Mouse (Mus musculus): ENCODE data around the gene Lbx2. TPM values are rescaled to one million over a fixed set of nuclear protein-coding genes. Genes with fewer than 3 reads are reported as not detected.

Lbx2 gene
- polyA plus RNA-seq, 1 experiment from 2014 or later: 0.59 TPM

- Histone ChIP-seq H3K4me1 (peaks cover 19% of the 10 kb centered on the region), H3K9me3 (no peaks in the 10 kb centered on the region), H3K27me3 (replicated peaks) (no peaks in the 10 kb centered on the region), H3K27ac (peak overlapping the region; percentile 85), H3K4me2 (peak overlapping the region; percentile 99), H3K4me3 (replicated peaks) (peak overlapping the region; percentile 73), H3K9ac (peak overlapping the region; percentile 70), H3K36me3 (no peaks in the 10 kb centered on the region)
- ATAC-seq (ENCODE audit: insufficient read depth, low FRiP score, low read depth): peak; percentile 70; the same call in 1 of the 2 replicates
- under 1% methylated on average over 74 of the region's 74 CpGs for WGBS
These were observed 15.8 kb downstream of the Lbx2 start for GRCm38 (mm10) chr6:83101688-83102556.

- Histone ChIP-seq H3K9ac (no peak overlapping the region), H3K36me3 (no peaks in the 10 kb centered on the region), H3K27ac (no peak overlapping the region), H3K27me3 (replicated peaks) (no peaks in the 10 kb centered on the region), H3K9me3 (no peaks in the 10 kb centered on the region), H3K4me2 (peak overlapping the region; percentile 99), H3K4me3 (replicated peaks) (peak overlapping the region; percentile 73; the same call in 1 of the 2 replicates), H3K4me1 (peaks cover 27% of the 10 kb centered on the region)
- ATAC-seq (ENCODE audit: insufficient read depth, low FRiP score, low read depth): no peak
- 49% methylated on average over 11 of the region's 11 CpGs for WGBS
These were observed 17.0 kb downstream of the Lbx2 start for GRCm38 (mm10) chr6:83103130-83103650.

DNA sequence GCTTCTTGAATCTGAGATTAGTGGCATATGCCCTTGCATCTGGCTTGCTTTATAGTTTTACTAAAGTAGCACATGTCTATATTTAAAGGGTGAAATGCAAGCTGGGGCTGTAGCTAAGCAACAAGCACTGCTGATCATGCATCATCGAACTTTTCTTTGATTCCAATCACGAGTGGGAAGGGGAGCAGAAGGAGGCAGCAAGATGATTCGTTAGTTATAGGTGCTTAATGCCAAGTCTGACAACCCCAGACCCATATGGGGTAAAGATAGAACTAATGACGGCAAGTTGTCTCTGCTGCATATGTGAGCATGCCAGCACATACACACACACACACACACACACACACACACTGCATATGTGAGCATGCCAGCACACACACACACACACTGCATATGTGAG lies 18.0 kb downstream of the Lbx2 start:
- ATAC-seq (ENCODE audit: insufficient read depth, low FRiP score, low read depth): no peak
- WGBS: 84% methylated on average over 4 of the region's 4 CpGs

GRCm38 (mm10) chr6:83107566-83108400 lies 21.6 kb downstream of the Lbx2 start:
- peaks cover 25% of the 10 kb centered on the region for H3K4me1 ChIP-seq
- WGBS: 36% methylated on average over 13 of the region's 13 CpGs
- H3K4me3 ChIP-seq (replicated peaks): peak overlapping the region; percentile 88
- H3K9me3 ChIP-seq: no peaks in the 10 kb centered on the region
- peak overlapping the region; percentile 94; the same call in 1 of the 2 replicates for H3K9ac ChIP-seq
- peak overlapping the region; percentile 85; the same call in 1 of the 2 replicates for H3K27ac ChIP-seq
- no peaks in the 10 kb centered on the region for H3K27me3 ChIP-seq (replicated peaks)
- ATAC-seq (ENCODE audit: insufficient read depth, low FRiP score, low read depth): no peak
- no peaks in the 10 kb centered on the region for H3K36me3 ChIP-seq
- peak overlapping the region; percentile 91 for H3K4me2 ChIP-seq

More for the DNA sequence above, 18.0 kb downstream of the Lbx2 start:
- Histone ChIP-seq H3K4me3 (replicated peaks) (no peak overlapping the region), H3K9ac (no peak overlapping the region), H3K4me2 (no peak overlapping the region), H3K27me3 (replicated peaks) (no peaks in the 10 kb centered on the region), H3K27ac (no peak overlapping the region), H3K9me3 (no peaks in the 10 kb centered on the region), H3K4me1 (peaks cover 31% of the 10 kb centered on the region), H3K36me3 (no peaks in the 10 kb centered on the region)

- H3K27ac ChIP-seq: peak within 1 kb of the TSS; percentile 85
- ATAC-seq (ENCODE audit: insufficient read depth, low FRiP score, low read depth): peak; percentile 88
- H3K36me3 ChIP-seq: no peaks in the 10 kb centered on the region
- H3K9me3 ChIP-seq: no peaks in the 10 kb centered on the region
- no peaks in the 10 kb centered on the region for H3K27me3 ChIP-seq (replicated peaks)
- H3K9ac ChIP-seq: peak within 1 kb of the TSS; percentile 94
- peaks cover 18% of the 10 kb centered on the region for H3K4me1 ChIP-seq
- H3K4me3 ChIP-seq (replicated peaks): peak within 1 kb of the TSS; percentile 88
- under 1% methylated on average over 76 of the region's 76 CpGs for WGBS
- peak within 1 kb of the TSS; percentile 91 for H3K4me2 ChIP-seq
These were observed 22.8 kb downstream of the Lbx2 start, which contains the start of gene Mrpl53 for GRCm38 (mm10) chr6:83108762-83109668. TSS of gene Mrpl53 (plus strand) at chr6:83109040.

DNA sequence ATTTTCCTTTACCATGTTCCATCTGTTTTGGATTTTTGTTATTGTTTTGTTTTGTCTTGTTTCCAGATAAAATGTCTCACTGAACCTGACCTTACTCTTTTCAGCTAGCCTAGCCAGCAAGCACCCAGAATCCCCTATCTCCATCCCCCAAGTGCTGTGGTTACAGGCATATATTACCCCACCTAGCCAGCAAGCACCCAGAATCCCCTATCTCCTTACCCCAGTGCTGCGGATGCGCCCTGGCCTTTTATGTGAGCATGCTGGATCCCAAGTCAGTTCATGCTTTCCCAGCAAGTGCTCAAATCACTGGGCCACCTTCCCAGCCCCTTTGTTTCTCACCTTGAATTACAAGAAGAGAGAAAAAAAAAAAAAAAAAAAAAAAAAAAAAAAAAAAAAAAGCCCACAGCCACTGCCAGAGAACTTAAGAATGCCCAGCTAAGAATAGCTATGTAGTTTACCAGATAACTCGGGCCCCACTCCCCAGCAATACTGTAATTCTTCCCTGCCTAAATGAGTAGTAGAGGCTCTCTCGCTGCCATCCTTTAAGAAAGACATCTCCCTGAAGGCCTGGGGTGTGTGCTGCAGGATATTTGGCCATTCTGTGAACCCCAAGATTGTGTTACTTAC lies 25.5 kb downstream of the Lbx2 start:
- Histone ChIP-seq H3K4me3 (replicated peaks) (no peak overlapping the region), H3K36me3 (peaks cover under 1% of the 10 kb centered on the region; the same call in 1 of the 2 replicates), H3K9me3 (no peaks in the 10 kb centered on the region), H3K27me3 (replicated peaks) (no peaks in the 10 kb centered on the region), H3K9ac (no peak overlapping the region), H3K27ac (no peak overlapping the region), H3K4me2 (no peak overlapping the region), H3K4me1 (peaks cover 31% of the 10 kb centered on the region)
- no peak for ATAC-seq (ENCODE audit: insufficient read depth, low FRiP score, low read depth)
- WGBS: 82% methylated on average over 4 of the region's 4 CpGs

DNA sequence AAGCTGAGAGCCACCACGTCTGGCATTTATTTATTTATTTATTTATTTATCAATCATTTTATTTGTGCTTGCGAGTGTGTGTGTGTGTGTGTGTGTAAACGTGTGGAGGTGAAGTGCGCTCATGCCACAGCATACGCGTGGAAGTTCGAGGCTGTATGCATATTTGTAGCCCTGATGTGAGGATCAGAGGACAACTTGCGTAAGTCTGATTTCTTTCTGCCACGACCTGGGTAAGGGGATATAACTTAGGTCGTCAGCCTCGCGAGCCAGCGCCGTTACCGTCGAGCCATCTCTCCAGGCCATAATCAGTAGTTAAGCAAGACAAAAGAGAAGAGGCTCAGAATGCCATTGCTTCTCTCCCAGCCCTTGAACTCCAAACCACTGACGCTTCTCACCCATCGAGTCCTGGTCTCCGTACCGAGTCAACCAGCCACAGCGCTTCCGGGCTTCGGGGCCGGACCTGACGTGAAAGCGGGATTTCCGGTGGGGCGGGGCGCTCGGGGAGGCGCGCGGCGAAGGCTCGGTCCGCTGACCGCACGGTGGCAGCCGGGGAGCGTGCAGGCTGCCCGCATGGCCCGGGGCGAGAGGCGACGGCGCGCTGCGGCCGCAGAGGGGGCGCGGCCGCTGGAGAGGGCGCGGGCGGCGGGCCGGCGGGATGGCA lies 29.0 kb downstream of the Lbx2 start, which contains the start of gene Mogs:
TSS of gene Mogs (plus strand) at position 486 of the 661 bp plus-strand sequence.
- Histone ChIP-seq H3K9me3 (no peaks in the 10 kb centered on the region), H3K27ac (peak within 1 kb of the TSS; percentile 86), H3K27me3 (replicated peaks) (no peaks in the 10 kb centered on the region), H3K36me3 (peaks cover 18% of the 10 kb centered on the region), H3K9ac (peak within 1 kb of the TSS; percentile 66), H3K4me3 (replicated peaks) (peak within 1 kb of the TSS; percentile 68), H3K4me1 (peaks cover 34% of the 10 kb centered on the region), H3K4me2 (peak within 1 kb of the TSS; percentile 88)
- WGBS: under 1% methylated on average over 55 of the region's 58 CpGs
- peak; percentile 90 for ATAC-seq (ENCODE audit: insufficient read depth, low FRiP score, low read depth)

DNA sequence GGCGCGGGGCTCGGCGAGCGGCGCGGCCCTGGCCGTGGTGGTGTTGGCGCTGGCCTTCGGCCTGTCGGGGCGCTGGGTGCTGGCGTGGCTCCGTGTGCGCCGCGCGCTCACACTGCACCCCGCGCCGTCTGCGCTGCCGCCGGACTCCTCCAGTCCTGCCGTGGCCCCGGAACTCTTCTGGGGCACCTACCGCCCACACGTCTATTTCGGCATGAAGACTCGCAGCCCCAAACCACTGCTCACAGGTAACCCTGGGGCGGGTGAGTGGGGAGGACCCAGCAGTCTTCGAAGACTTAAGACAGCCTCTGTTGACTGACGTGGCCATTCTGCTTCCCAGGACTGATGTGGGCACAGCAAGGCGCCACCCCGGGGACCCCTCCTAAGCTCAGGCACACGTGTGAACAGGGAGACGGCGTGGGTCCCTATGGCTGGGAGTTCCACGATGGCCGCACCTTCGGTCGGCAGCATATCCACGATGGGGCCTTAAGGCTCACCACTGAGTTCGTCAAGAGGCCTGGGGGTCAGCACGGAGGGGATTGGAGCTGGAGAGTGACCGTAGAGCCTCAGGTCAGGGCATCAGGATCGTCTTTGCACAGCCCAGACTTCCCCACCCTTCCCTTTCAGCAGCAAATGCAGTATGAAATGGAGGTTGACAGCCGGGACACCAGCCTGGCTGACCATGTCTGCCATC lies 29.7 kb downstream of the Lbx2 start:
- Histone ChIP-seq H3K36me3 (peaks cover 18% of the 10 kb centered on the region), H3K9ac (peak overlapping the region; percentile 66), H3K27ac (peak overlapping the region; percentile 86), H3K27me3 (replicated peaks) (no peaks in the 10 kb centered on the region), H3K4me1 (peaks cover 39% of the 10 kb centered on the region), H3K4me3 (replicated peaks) (peak overlapping the region; percentile 68), H3K9me3 (no peaks in the 10 kb centered on the region), H3K4me2 (peak overlapping the region; percentile 88)
- peak; percentile 54 for ATAC-seq (ENCODE audit: insufficient read depth, low FRiP score, low read depth)
- 1% methylated on average over 38 of the region's 48 CpGs for WGBS

DNA sequence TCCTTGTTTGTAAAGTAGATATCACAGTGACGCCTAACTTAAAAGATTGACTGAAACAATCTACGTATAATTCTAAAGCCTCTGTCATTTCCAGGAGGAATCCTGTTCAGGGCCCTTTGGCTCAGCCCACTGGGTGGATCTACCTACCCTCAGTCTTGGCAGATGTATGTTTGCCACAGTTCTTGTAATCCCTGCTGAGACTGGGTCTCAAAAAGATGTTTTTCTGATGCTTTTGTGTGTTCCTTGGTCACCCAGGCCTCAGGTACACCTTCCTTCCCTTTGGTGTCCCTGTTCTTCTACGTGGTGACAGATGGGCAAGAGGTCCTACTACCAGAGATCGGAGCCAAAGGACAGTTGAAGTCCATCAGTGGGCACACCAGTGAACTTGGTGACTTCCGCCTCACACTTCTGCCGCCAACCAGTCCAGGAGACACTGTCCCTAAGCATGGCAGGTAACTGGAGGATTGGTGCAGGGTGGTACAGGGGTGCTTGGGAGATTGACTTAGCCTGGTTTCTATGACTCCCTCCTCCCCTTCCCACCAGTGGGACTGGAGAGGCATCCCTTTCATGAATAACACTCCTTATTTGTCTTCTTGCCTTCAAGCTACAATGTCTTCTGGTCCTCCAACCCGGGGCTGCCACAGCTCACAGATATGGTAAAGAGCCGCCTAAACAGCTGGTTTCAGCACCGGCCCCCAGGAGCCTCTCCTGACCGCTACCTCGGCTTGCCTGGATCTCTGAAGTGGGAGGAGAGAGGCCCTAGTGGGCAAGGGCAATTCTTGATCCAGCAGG lies 30.4 kb downstream of the Lbx2 start:
- Histone ChIP-seq H3K36me3 (peaks cover 18% of the 10 kb centered on the region), H3K27ac (no peak overlapping the region), H3K9ac (peak overlapping the region; percentile 66; the same call in 1 of the 2 replicates), H3K9me3 (no peaks in the 10 kb centered on the region), H3K4me3 (replicated peaks) (peak overlapping the region; percentile 68), H3K4me1 (peaks cover 39% of the 10 kb centered on the region), H3K27me3 (replicated peaks) (no peaks in the 10 kb centered on the region), H3K4me2 (peak overlapping the region; percentile 88)
- ATAC-seq (ENCODE audit: insufficient read depth, low FRiP score, low read depth): no peak
- 65% methylated on average over 11 of the region's 11 CpGs for whole genome bisulfite sequencing

Data from stomach, embryonic 15.5 days (tissue).